In genomic region chr11:102293971-102294370, GRCm38 (mm10) we compare ENCODE assay signal across 15 mouse cellular contexts. TPM values are rescaled to one million over a fixed set of nuclear protein-coding genes. Genes with fewer than 3 reads are reported as not detected.
DNase-seq lines count a peak whose midpoint lies in the region; ATAC-seq and TF ChIP-seq lines count a peak whose summit lies in the region.
"Had no signal": no experiment of that assay in that cellular context is flagged by ENCODE, and none has a peak within 500 bp of the region (broad histone marks: within the 10 kb centered on the region; RNA-seq: fewer than 3 reads in every experiment).

No protein-coding gene starts in this region.

- H3K4me3 ChIP-seq in cerebellum, adult 2 months (replicated peaks; ENCODE audit: insufficient read depth, low read depth, low read length): no peak overlapping the region
- H3K4me3 ChIP-seq in hindbrain, embryonic 12.5 days: no peak overlapping the region
- no peak overlapping the region for H3K4me3 ChIP-seq in hindbrain, embryonic 16.5 days (ENCODE audit: low read length)
- no peak overlapping the region for H3K4me3 ChIP-seq in stomach, embryonic 14.5 days (ENCODE audit: low read depth, low read length)
- H3K4me3 ChIP-seq in stomach, postnatal 0 days (ENCODE audit: low read depth, low read length): no peak overlapping the region
- H3K4me3 ChIP-seq in stomach, embryonic 16.5 days (replicated peaks; ENCODE audit: low read length): no peak overlapping the region

- H3K9ac ChIP-seq in hindbrain, embryonic 12.5 days: peak overlapping the region; percentile 94; the same call in 1 of the 2 replicates
- H3K9ac ChIP-seq in hindbrain, embryonic 16.5 days (ENCODE audit: low read depth, low read length): no peak overlapping the region; the same call in 1 of the 2 replicates
- no peak overlapping the region for H3K9ac ChIP-seq in stomach, embryonic 14.5 days (replicated peaks; ENCODE audit: low read depth, low read length)
- no peak overlapping the region for H3K9ac ChIP-seq in stomach, postnatal 0 days (ENCODE audit: low read length)
- H3K9ac ChIP-seq in stomach, embryonic 16.5 days (ENCODE audit: low read length): 0 out of 2 replicates have a peak overlapping the region, but pooled peaks have one; percentile 97

- H3K36me3 ChIP-seq in hindbrain, embryonic 12.5 days: peaks cover 50% of the 10 kb centered on the region
- H3K36me3 ChIP-seq in hindbrain, embryonic 16.5 days (ENCODE audit: control insufficient read depth, insufficient read depth, low read length): peaks cover 24% of the 10 kb centered on the region
- H3K36me3 ChIP-seq in stomach, embryonic 14.5 days (ENCODE audit: control insufficient read depth, insufficient read depth, low read length): peaks cover 37% of the 10 kb centered on the region
- peaks cover 20% of the 10 kb centered on the region for H3K36me3 ChIP-seq in stomach, postnatal 0 days (ENCODE audit: control insufficient read depth, insufficient read depth, low read length)
- peaks cover 8% of the 10 kb centered on the region; the same call in 1 of the 2 replicates for H3K36me3 ChIP-seq in stomach, embryonic 16.5 days (ENCODE audit: control insufficient read depth, insufficient read depth, low read length)

- peaks cover 11% of the 10 kb centered on the region; the same call in 1 of the 2 replicates for H3K4me1 ChIP-seq in cerebellum, adult 2 months (ENCODE audit: control insufficient read depth, insufficient read depth, low read length)
- H3K4me1 ChIP-seq in hindbrain, embryonic 12.5 days: peaks cover 32% of the 10 kb centered on the region
- H3K4me1 ChIP-seq in hindbrain, embryonic 16.5 days (ENCODE audit: control insufficient read depth, insufficient read depth, low read depth, low read length): peaks cover 21% of the 10 kb centered on the region
- peaks cover 8% of the 10 kb centered on the region for H3K4me1 ChIP-seq in stomach, embryonic 14.5 days (ENCODE audit: control insufficient read depth, insufficient read depth, low read length)
- H3K4me1 ChIP-seq in stomach, postnatal 0 days (replicated peaks; ENCODE audit: control insufficient read depth, insufficient read depth): peaks cover 6% of the 10 kb centered on the region; the same call in 1 of the 2 replicates
- peaks cover 20% of the 10 kb centered on the region; the same call in 1 of the 2 replicates for H3K4me1 ChIP-seq in stomach, embryonic 16.5 days (ENCODE audit: control insufficient read depth, insufficient read depth, low read length)

- H3K27me3 ChIP-seq in cerebellum, adult 2 months (ENCODE audit: control insufficient read depth, insufficient read depth, low read length): no peaks in the 10 kb centered on the region
- H3K27me3 ChIP-seq in hindbrain, embryonic 12.5 days: no peaks in the 10 kb centered on the region
- no peaks in the 10 kb centered on the region for H3K27me3 ChIP-seq in hindbrain, embryonic 16.5 days (replicated peaks; ENCODE audit: control insufficient read depth, insufficient read depth, low read length)
- no peaks in the 10 kb centered on the region for H3K27me3 ChIP-seq in stomach, embryonic 14.5 days (ENCODE audit: control insufficient read depth, insufficient read depth, low read length)
- no peaks in the 10 kb centered on the region for H3K27me3 ChIP-seq in stomach, postnatal 0 days (ENCODE audit: control insufficient read depth, insufficient read depth, low read length)
- H3K27me3 ChIP-seq in stomach, embryonic 16.5 days (ENCODE audit: control insufficient read depth, insufficient read depth, low read length): no peaks in the 10 kb centered on the region

- no peak for TF ChIP-seq CTCF in cerebellum, adult 2 months (IDR thresholded peaks at IDR 0.05; ENCODE audit: borderline replicate concordance, insufficient read depth, low read depth, low read length)
- TF ChIP-seq CTCF in stomach, postnatal 0 days (IDR thresholded peaks at IDR 0.05; ENCODE audit: low read depth): no peak

- peak; percentile 51 for DNase-seq in cerebellum, adult 11-12 months
- DNase-seq in cerebellum, adult 2 months: no peak
- DNase-seq in stomach, postnatal 0 days (ENCODE audit: low spot score): no peak
- DNase-seq: adrenal gland, adult 2 months; kidney, postnatal 10 days; spleen, adult 18-20 months had no signal

- H3K27ac ChIP-seq in cerebellum, adult 2 months (ENCODE audit: insufficient read depth, low read length): no peak overlapping the region
- H3K27ac ChIP-seq in hindbrain, embryonic 12.5 days: no peak overlapping the region
- no peak overlapping the region for H3K27ac ChIP-seq in hindbrain, embryonic 16.5 days (ENCODE audit: low read depth, low read length)
- 0 out of 2 replicates have a peak overlapping the region, but pooled peaks have one; percentile 15 for H3K27ac ChIP-seq in stomach, embryonic 14.5 days (ENCODE audit: low read length)
- no peak overlapping the region for H3K27ac ChIP-seq in stomach, postnatal 0 days (replicated peaks)
- H3K27ac ChIP-seq in stomach, embryonic 16.5 days (ENCODE audit: low read length): no peak overlapping the region

- ATAC-seq in hindbrain, embryonic 12.5 days (ENCODE audit: low FRiP score): no peak
- no peak for ATAC-seq in hindbrain, embryonic 16.5 days
- ATAC-seq in stomach, embryonic 14.5 days (ENCODE audit: insufficient number of reproducible peaks, insufficient read depth, low FRiP score, low read depth): no peak
- ATAC-seq in stomach, postnatal 0 days (ENCODE audit: low FRiP score, low TSS enrichment): no peak
- no peak for ATAC-seq in stomach, embryonic 16.5 days (ENCODE audit: insufficient read depth, low FRiP score)
- no peak for ATAC-seq in erythroid progenitor cell, adult 5-6 weeks (replicated peaks; ENCODE audit: low FRiP score, poor library complexity, severe bottlenecking)
- ATAC-seq: inflammation-experienced regulatory T-cells, adult 6 months; lung, postnatal 0 days had no signal

- no peak overlapping the region for H3K4me2 ChIP-seq in hindbrain, embryonic 12.5 days (replicated peaks)
- H3K4me2 ChIP-seq in hindbrain, embryonic 16.5 days (ENCODE audit: low read length): no peak overlapping the region
- no peak overlapping the region for H3K4me2 ChIP-seq in stomach, embryonic 14.5 days (replicated peaks; ENCODE audit: low read depth, low read length)
- H3K4me2 ChIP-seq in stomach, postnatal 0 days (replicated peaks; ENCODE audit: low read depth): no peak overlapping the region
- H3K4me2 ChIP-seq in stomach, embryonic 16.5 days (ENCODE audit: low read depth, low read length): no peak overlapping the region

- 90% methylated on average over 13 of the region's 13 CpGs for WGBS in cerebellum, adult 2 months
- WGBS in hindbrain, embryonic 12.5 days: 96% methylated on average over 13 of the region's 13 CpGs
- WGBS in hindbrain, embryonic 16.5 days: 94% methylated on average over 13 of the region's 13 CpGs
- WGBS in stomach, embryonic 14.5 days: 93% methylated on average over 13 of the region's 13 CpGs
- 93% methylated on average over 13 of the region's 13 CpGs for WGBS in stomach, postnatal 0 days
- 92% methylated on average over 13 of the region's 13 CpGs for WGBS in stomach, embryonic 16.5 days

- no peaks in the 10 kb centered on the region for H3K9me3 ChIP-seq in hindbrain, embryonic 12.5 days (replicated peaks)
- H3K9me3 ChIP-seq in hindbrain, embryonic 16.5 days (ENCODE audit: control insufficient read depth, low read length): no peaks in the 10 kb centered on the region
- no peaks in the 10 kb centered on the region for H3K9me3 ChIP-seq in stomach, embryonic 14.5 days (ENCODE audit: control insufficient read depth, low read depth, low read length)
- no peaks in the 10 kb centered on the region for H3K9me3 ChIP-seq in stomach, postnatal 0 days (ENCODE audit: control insufficient read depth, low read length)
- no peaks in the 10 kb centered on the region for H3K9me3 ChIP-seq in stomach, embryonic 16.5 days (replicated peaks; ENCODE audit: control insufficient read depth, low read length)

- no peak for TF ChIP-seq EP300 in stomach, postnatal 0 days (optimal IDR thresholded peaks at IDR 0.05)

- no peak for TF ChIP-seq POLR2A in cerebellum, adult 2 months (IDR thresholded peaks at IDR 0.05; ENCODE audit: borderline replicate concordance, insufficient read depth, low read length)

RNA-seq across cellular contexts. Expression of gene Atxn7l3, which starts 2.5 kb away (rescaled TPM):
- 93.3 and 101 TPM in 2 replicates for polyA plus RNA-seq in cerebellum, adult 2 months (2012; rRNA removed)
- polyA plus RNA-seq in hindbrain, embryonic 12.5 days (2016; fragmentation: Nextera tagmentation; extraction: Ambion mirVana): 28.5 and 29.7 TPM in 2 replicates
- 26.6 and 29.2 TPM in 2 replicates for polyA plus RNA-seq in hindbrain, embryonic 16.5 days (2015; fragmentation: Nextera tagmentation; extraction: Ambion mirVana)
- polyA plus RNA-seq in stomach, embryonic 14.5 days (2014; fragmentation: Nextera tagmentation; extraction: Ambion mirVana): 18.7 and 19.0 TPM in 2 replicates
- 6.9 and 7.3 TPM in 2 replicates for polyA plus RNA-seq in stomach, postnatal 0 days (2015; fragmentation: Nextera tagmentation; extraction: Ambion mirVana)
- polyA plus RNA-seq in stomach, embryonic 16.5 days (2015; fragmentation: Nextera tagmentation; extraction: Ambion mirVana): 12.2 and 13.2 TPM in 2 replicates
- 14.3 and 22.0 TPM in 2 replicates for total RNA-seq in erythroid progenitor cell, adult 5-6 weeks (2015; ENCODE audit: low replicate concordance)
- 9.8 and 16.8 TPM in 2 replicates for total RNA-seq in erythroid progenitor cell, adult 5-6 weeks (2017; ENCODE audit: low replicate concordance)

RNA-seq across cellular contexts. Expression of gene Tmub2, which starts 9.2 kb away (rescaled TPM):
- polyA plus RNA-seq in cerebellum, adult 2 months (2012; rRNA removed): 82.7 and 85.3 TPM in 2 replicates
- polyA plus RNA-seq in hindbrain, embryonic 12.5 days (2016; fragmentation: Nextera tagmentation; extraction: Ambion mirVana): 67.9 and 68.4 TPM in 2 replicates
- 81.6 and 85.0 TPM in 2 replicates for polyA plus RNA-seq in hindbrain, embryonic 16.5 days (2015; fragmentation: Nextera tagmentation; extraction: Ambion mirVana)
- polyA plus RNA-seq in stomach, embryonic 14.5 days (2014; fragmentation: Nextera tagmentation; extraction: Ambion mirVana): 53.0 and 55.0 TPM in 2 replicates
- 30.3 and 31.3 TPM in 2 replicates for polyA plus RNA-seq in stomach, postnatal 0 days (2015; fragmentation: Nextera tagmentation; extraction: Ambion mirVana)
- 53.0 and 53.4 TPM in 2 replicates for polyA plus RNA-seq in stomach, embryonic 16.5 days (2015; fragmentation: Nextera tagmentation; extraction: Ambion mirVana)
- total RNA-seq in erythroid progenitor cell, adult 5-6 weeks (2015; ENCODE audit: low replicate concordance): 46.1 and 52.6 TPM in 2 replicates
- total RNA-seq in erythroid progenitor cell, adult 5-6 weeks (2017; ENCODE audit: low replicate concordance): 36.9 and 43.5 TPM in 2 replicates

RNA-seq across cellular contexts. Expression of gene Asb16, which starts 25.4 kb away (rescaled TPM):
- 3.1 and 4.0 TPM in 2 replicates for polyA plus RNA-seq in cerebellum, adult 2 months (2012; rRNA removed)
- not detected in 2 replicates for polyA plus RNA-seq in hindbrain, embryonic 12.5 days (2016; fragmentation: Nextera tagmentation; extraction: Ambion mirVana)
- polyA plus RNA-seq in hindbrain, embryonic 16.5 days (2015; fragmentation: Nextera tagmentation; extraction: Ambion mirVana): 0.09 and 0.11 TPM in 2 replicates
- not detected in 2 replicates for polyA plus RNA-seq in stomach, embryonic 14.5 days (2014; fragmentation: Nextera tagmentation; extraction: Ambion mirVana)
- 0.04 TPM in 1 of 2 replicates, not detected in the other for polyA plus RNA-seq in stomach, postnatal 0 days (2015; fragmentation: Nextera tagmentation; extraction: Ambion mirVana)
- polyA plus RNA-seq in stomach, embryonic 16.5 days (2015; fragmentation: Nextera tagmentation; extraction: Ambion mirVana): 0.12 TPM in 1 of 2 replicates, not detected in the other
- not detected in 2 replicates for total RNA-seq in erythroid progenitor cell, adult 5-6 weeks (2015; ENCODE audit: low replicate concordance)
- not detected in 2 replicates for total RNA-seq in erythroid progenitor cell, adult 5-6 weeks (2017; ENCODE audit: low replicate concordance)
- polyA plus RNA-seq: inflammation-experienced regulatory T-cells, adult 6 months; lung, postnatal 0 days had no signal

RNA-seq across cellular contexts. Expression of gene Ubtf, which starts 25.6 kb away (rescaled TPM):
- polyA plus RNA-seq in cerebellum, adult 2 months (2012; rRNA removed): 94.6 and 95.8 TPM in 2 replicates
- 101 and 111 TPM in 2 replicates for polyA plus RNA-seq in hindbrain, embryonic 12.5 days (2016; fragmentation: Nextera tagmentation; extraction: Ambion mirVana)
- 70.4 and 76.8 TPM in 2 replicates for polyA plus RNA-seq in hindbrain, embryonic 16.5 days (2015; fragmentation: Nextera tagmentation; extraction: Ambion mirVana)
- polyA plus RNA-seq in stomach, embryonic 14.5 days (2014; fragmentation: Nextera tagmentation; extraction: Ambion mirVana): 77.3 and 87.2 TPM in 2 replicates
- 46.6 and 46.7 TPM in 2 replicates for polyA plus RNA-seq in stomach, postnatal 0 days (2015; fragmentation: Nextera tagmentation; extraction: Ambion mirVana)
- 70.5 and 71.4 TPM in 2 replicates for polyA plus RNA-seq in stomach, embryonic 16.5 days (2015; fragmentation: Nextera tagmentation; extraction: Ambion mirVana)
- 77.5 and 82.2 TPM in 2 replicates for total RNA-seq in erythroid progenitor cell, adult 5-6 weeks (2015; ENCODE audit: low replicate concordance)
- total RNA-seq in erythroid progenitor cell, adult 5-6 weeks (2017; ENCODE audit: low replicate concordance): 281 and 468 TPM in 2 replicates

RNA-seq across cellular contexts. Expression of gene BC030867, which starts 45.3 kb away (rescaled TPM):
- 1.3 and 2.2 TPM in 2 replicates for polyA plus RNA-seq in cerebellum, adult 2 months (2012; rRNA removed)
- 9.4 and 12.5 TPM in 2 replicates for polyA plus RNA-seq in hindbrain, embryonic 12.5 days (2016; fragmentation: Nextera tagmentation; extraction: Ambion mirVana)
- polyA plus RNA-seq in hindbrain, embryonic 16.5 days (2015; fragmentation: Nextera tagmentation; extraction: Ambion mirVana): 2.9 and 3.6 TPM in 2 replicates
- 11.4 and 11.8 TPM in 2 replicates for polyA plus RNA-seq in stomach, embryonic 14.5 days (2014; fragmentation: Nextera tagmentation; extraction: Ambion mirVana)
- 2.2 and 2.7 TPM in 2 replicates for polyA plus RNA-seq in stomach, postnatal 0 days (2015; fragmentation: Nextera tagmentation; extraction: Ambion mirVana)
- polyA plus RNA-seq in stomach, embryonic 16.5 days (2015; fragmentation: Nextera tagmentation; extraction: Ambion mirVana): 10.8 and 12.4 TPM in 2 replicates
- total RNA-seq in erythroid progenitor cell, adult 5-6 weeks (2015; ENCODE audit: low replicate concordance): 26.7 and 30.2 TPM in 2 replicates
- total RNA-seq in erythroid progenitor cell, adult 5-6 weeks (2017; ENCODE audit: low replicate concordance): 14.4 and 14.5 TPM in 2 replicates
- total RNA-seq: gastrocnemius, adult 8-10 months; liver, adult 2 months had no signal

Comparison
In these comparisons a context has a peak if more than half of its experiments do, and no peak if none do; other contexts are left out.
1. H3K9ac ChIP-seq: peak in hindbrain, embryonic 12.5 days (single experiment) and stomach, embryonic 16.5 days (single experiment); none in hindbrain, embryonic 16.5 days (single experiment), stomach, embryonic 14.5 days (single experiment) and stomach, postnatal 0 days (single experiment).